Mouse (Mus musculus) brain, embryonic 14.5 days (tissue): ENCODE data around the gene Cxcr3. TPM values are rescaled to one million over a fixed set of nuclear protein-coding genes. Genes with fewer than 3 reads are reported as not detected.

Source experiments
- DNase-seq: peaks from one replicate; pipeline ENCODE4 v3.0.0-alpha.2; 2011; ENCODE audit warnings: low read depth
- CTCF ChIP-seq: fragments of 200-500 bp; IDR thresholded peaks from 2 replicates; pipeline ENCODE4 v1.5.1; 2012; ENCODE audit warnings: inconsistent platforms, mild to moderate bottlenecking, moderate library complexity, borderline replicate concordance; ENCODE audit not compliant: insufficient read depth, insufficient read length; ENCODE audit errors: extremely low read depth
- POLR2A ChIP-seq: fragments of 200-500 bp; IDR thresholded peaks from 2 replicates; pipeline ENCODE4 v1.6.1; 2012; ENCODE audit warnings: mild to moderate bottlenecking, inconsistent platforms, borderline replicate concordance; ENCODE audit not compliant: poor library complexity, insufficient read depth, insufficient read length, severe bottlenecking; ENCODE audit errors: extremely low read depth
- polyA plus RNA-seq: library from polyadenylated mRNA; depleted of rRNA; stranded (reverse); fragments of >200 nt; gene quantifications from 2 replicates; pipeline ENCODE4 v1.2.3, GENCODE M21; 2012; rRNA removed

The Cxcr3 gene
- polyA plus RNA-seq, 1 experiment: 0.14 TPM

DNA sequence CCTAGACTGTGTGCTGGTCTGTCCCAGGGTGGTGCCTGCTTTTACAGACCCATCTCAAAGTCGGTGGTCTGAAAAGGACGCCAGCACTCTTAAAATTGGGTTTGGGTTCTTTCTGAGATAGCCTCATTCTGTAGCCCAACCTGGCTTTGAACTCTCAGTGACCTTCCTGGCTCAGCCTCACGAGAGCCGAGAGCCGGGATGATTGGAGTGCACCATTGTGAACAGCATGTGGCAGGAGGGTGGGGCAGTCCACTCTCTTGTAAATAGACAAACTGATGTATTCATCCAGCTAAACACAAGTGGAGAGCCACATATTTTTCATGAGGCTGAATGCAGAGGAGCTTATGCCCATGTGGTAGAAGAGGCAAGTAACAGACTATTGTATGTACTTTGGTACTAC is 912 bp upstream of the Cxcr3 start:
- TF ChIP-seq CTCF (no peak), POLR2A (no peak)
- no peak for DNase-seq

DNA sequence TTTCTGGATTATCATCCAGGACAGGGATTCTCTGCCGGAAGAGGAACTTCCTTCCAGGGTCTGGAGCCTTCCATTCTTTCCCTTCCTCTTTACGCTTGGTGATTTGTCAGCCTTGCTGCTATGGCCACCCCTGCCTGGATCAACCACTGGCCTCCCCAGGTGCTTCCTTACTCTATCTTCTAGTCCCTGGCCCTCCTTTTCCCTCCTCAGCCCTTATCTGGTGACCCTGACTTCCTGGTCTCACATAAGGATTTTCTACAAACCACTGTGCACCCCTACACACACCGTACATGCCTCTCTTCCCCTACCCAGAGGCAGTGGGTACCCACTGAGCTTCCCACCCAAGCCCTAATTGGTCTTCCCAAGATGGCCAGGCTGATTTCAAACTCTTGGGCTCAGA is 781 bp downstream of the Cxcr3 start:
- TF ChIP-seq POLR2A: no peak
- no peak for TF ChIP-seq CTCF
- DNase-seq: no peak

DNA sequence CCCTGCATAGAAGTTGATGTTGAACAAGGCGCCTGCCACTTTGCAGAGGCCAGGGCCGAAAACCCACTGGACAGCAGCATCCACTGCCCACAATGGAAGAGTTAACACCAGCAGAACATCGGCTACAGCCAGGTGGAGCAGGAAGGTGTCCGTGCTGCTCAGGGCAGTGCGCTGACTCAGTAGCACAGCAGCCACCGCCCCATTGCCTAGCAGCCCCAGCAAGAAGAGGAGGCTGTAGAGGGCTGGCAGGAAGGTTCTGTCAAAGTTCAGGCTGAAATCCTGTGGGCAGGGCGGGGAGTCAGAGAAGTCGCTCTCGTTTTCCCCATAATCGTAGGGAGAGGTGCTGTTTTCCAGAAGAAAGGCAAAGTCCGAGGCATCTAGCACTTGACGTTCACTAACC is 1.4 kb downstream of the Cxcr3 start:
- TF ChIP-seq CTCF: no peak
- TF ChIP-seq POLR2A: no peak
- no peak for DNase-seq

DNA sequence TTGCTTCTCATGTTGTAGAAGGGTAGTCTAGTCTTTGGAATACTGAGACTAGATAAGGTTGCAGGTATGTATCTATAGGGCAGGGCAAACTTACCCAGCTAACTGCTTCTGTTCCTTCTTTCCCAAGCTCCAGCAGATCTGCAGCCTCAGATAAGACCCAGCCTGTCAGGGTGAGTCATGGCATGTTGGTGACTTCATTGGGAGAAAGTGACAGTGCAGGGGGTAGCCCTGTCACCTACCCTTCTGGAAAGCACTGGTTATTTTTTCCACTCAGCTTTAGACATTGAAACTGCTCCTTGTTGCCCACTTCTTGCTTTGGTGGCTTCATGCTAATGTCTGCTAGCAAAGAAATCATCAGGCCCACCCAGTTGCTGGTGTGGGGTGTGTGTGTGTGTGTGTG is 4.1 kb downstream of the Cxcr3 start:
- TF ChIP-seq CTCF (no peak), POLR2A (no peak)
- no peak for DNase-seq

DNA sequence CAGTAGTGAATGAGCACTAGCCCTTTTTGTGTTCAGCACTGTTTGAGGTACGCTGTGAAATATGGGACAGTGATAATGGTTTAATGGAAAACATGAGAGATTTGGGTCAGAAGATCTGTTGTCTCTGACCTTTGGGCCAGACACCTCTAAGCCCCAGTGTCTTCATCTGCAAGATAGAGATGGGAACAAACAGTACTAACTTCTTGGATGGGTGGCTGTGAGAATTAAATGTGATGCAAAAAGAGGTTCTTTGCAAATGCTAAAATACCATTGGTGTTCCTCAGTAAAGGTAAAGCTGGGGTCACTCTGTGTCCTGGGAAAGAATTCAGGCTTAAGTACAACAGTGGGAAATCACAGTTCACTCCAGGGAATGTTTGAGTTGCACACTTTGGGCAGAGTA is 13.7 kb downstream of the Cxcr3 start:
- TF ChIP-seq POLR2A: no peak
- TF ChIP-seq CTCF: no peak
- DNase-seq: no peak

DNA sequence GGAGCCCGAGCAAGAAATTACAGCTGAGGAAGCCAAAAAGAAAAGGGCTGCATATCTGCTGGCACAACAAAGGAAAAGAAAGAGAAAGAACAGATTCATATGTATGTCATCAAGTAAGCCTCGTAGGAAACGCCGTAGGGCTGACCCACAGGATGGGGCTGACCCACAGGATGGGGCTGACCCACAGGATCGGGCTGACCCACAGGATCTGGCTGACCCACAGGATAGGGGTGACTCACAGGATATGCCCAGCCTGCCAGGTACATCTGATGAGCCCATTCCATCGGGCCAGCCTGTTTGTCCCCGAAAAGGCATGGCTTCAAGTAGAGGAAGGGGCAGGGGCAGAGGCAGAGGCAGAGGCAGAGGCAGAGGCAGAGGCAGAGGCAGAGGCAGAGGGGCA is 29.0 kb downstream of the Cxcr3 start:
- DNase-seq: no peak

DNA sequence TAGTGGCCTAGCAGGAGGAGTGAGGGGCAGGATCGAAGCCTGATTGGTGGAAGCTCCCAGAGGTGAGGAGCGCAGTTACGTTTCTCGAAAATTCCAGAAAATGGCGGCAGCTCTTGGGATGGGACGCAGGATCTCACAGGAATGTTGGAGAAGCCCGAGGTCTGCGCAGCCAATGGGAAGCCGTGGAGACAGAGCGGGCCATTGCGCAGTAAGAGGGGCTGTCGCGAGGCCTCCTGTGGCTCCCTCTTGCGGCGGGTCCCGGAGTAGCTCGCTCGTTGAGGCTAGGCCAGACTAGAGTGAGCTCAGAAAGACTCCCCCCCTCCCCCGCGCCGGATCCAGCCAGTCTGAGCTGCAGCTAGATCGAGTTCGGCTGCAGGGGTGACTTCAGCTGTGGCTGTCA is 35.8 kb downstream of the Cxcr3 start:
- no peak for DNase-seq
- TF ChIP-seq POLR2A (no peak), CTCF (no peak)

More for the DNA sequence above, 29.0 kb downstream of the Cxcr3 start:
- TF ChIP-seq CTCF (no peak), POLR2A (no peak)

DNA sequence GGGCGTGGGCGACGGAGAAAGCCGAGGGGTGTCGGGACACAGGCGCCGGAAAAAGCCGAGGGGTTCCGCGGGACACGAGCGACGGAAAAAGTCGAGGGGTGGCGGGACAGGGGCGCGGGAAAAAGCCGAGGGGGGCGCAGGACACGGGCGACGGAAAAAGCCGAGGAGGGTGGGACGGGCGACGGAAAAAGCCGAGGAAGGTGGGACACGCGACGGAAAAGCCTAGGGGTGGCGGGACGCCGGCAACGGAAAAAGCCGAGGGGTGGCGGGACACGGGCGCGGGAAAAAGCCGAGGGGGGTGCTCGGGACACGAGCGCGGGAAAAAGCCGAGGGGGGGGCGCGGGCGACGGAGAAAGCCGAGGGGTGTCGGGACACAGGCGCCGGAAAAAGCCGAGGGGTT is 36.5 kb downstream of the Cxcr3 start:
- TF ChIP-seq CTCF: no peak
- TF ChIP-seq POLR2A: no peak
- DNase-seq: no peak

DNA sequence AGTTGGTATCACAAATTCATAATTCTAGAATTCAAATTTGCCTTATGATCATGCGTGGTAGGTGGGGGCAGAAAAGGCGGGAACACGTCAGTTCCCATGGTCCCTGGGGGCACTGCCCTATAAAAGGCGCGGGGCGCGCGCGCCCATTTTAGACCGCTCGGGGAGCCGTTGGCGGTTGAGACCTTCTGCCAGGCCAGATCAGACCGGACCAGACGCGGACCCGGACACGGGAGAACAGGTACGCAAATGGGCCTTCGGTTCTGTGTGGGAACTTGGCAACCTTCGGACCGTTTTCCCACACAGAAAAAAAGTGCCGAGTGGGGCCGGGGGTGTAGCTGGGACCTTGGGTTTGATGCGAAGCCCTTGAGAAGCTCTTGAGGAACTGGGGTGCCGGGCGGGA is 38.4 kb downstream of the Cxcr3 start:
- TF ChIP-seq CTCF: no peak
- no peak for TF ChIP-seq POLR2A
- DNase-seq: no peak

Other genes with a start within 250 kb of the Cxcr3 start
- 18.9 and 36.1 TPM in 2 replicates for gene Taf1, start 201.5 kb downstream of the Cxcr3 start, polyA plus RNA-seq
- 339 and 474 TPM in 2 replicates for gene Ogt, start 94.2 kb downstream of the Cxcr3 start, polyA plus RNA-seq
- 0.05 and 0.29 TPM in 2 replicates for gene Gm4779, start 60.2 kb upstream of the Cxcr3 start, polyA plus RNA-seq
- gene 8030474K03Rik, start 60.4 kb upstream of the Cxcr3 start, polyA plus RNA-seq: 0.05 and 0.13 TPM in 2 replicates
- 2.5 and 4.5 TPM in 2 replicates for gene Nhsl2, start 115.1 kb upstream of the Cxcr3 start, polyA plus RNA-seq